Mouse (Mus musculus): ENCODE results near the gene Hbp1. TPM values are rescaled to one million over a fixed set of nuclear protein-coding genes. Genes with fewer than 3 reads are reported as not detected.
A peak's percentile ranks its signal among the peaks of the same experiment; 100 is the strongest.

Hbp1 gene
- total RNA-seq, 2 experiments from 2014 or later: 20.5 to 21.6 TPM

GRCm38 (mm10) chr12:31916691-31917090, 33.6 kb downstream of the Hbp1 start:
- intact Hi-C loops (cut with DNase I): no loop called here
- no peak for DNase-seq

- intact Hi-C loops (cut with DNase I): no loop called here
- DNase-seq: peak; percentile 37
These were observed 36.7 kb downstream of the Hbp1 start for GRCm38 (mm10) chr12:31913614-31914013.

- intact Hi-C loops (cut with DNase I): no loop called here
- no peak for DNase-seq
These were observed 37.3 kb downstream of the Hbp1 start for GRCm38 (mm10) chr12:31912966-31913551.

GRCm38 (mm10) chr12:31907436-31907835, 42.9 kb downstream of the Hbp1 start:
- DNase-seq: no peak
- intact Hi-C loops (cut with DNase I): no loop called here

- intact Hi-C loops (cut with DNase I): no loop called here
- DNase-seq: peak; percentile 81
These were observed 44.4 kb downstream of the Hbp1 start for GRCm38 (mm10) chr12:31905696-31906551.

- DNase-seq: no peak
- intact Hi-C loops (cut with DNase I): no loop called here
These were observed 49.9 kb downstream of the Hbp1 start for GRCm38 (mm10) chr12:31900391-31900914.

- intact Hi-C loops (cut with DNase I): no loop called here
- peak; percentile 61 for DNase-seq
These were observed 52.9 kb downstream of the Hbp1 start for GRCm38 (mm10) chr12:31897456-31897855.

GRCm38 (mm10) chr12:31896986-31897385, 53.3 kb downstream of the Hbp1 start:
- intact Hi-C loops (cut with DNase I): no loop called here
- DNase-seq: peak; percentile 71

GRCm38 (mm10) chr12:31896295-31896694, 54.0 kb downstream of the Hbp1 start:
- intact Hi-C loops (cut with DNase I): no loop called here
- no peak for DNase-seq

- intact Hi-C loops (cut with DNase I): no loop called here
- DNase-seq: peak; percentile 75
These were observed 54.4 kb downstream of the Hbp1 start for GRCm38 (mm10) chr12:31895888-31896287.

GRCm38 (mm10) chr12:31895095-31895734, 55.1 kb downstream of the Hbp1 start:
- DNase-seq: peak; percentile 34
- intact Hi-C loops (cut with DNase I): no loop called here

GRCm38 (mm10) chr12:31892771-31893170, 57.6 kb downstream of the Hbp1 start:
- intact Hi-C loops (cut with DNase I): no loop called here
- no peak for DNase-seq

- intact Hi-C loops (cut with DNase I): no loop called here
These were observed 58.3 kb downstream of the Hbp1 start for GRCm38 (mm10) chr12:31892079-31892478.

GRCm38 (mm10) chr12:31890685-31891084, 59.6 kb downstream of the Hbp1 start:
- no peak for DNase-seq
- intact Hi-C loops (cut with DNase I): no loop called here

More at GRCm38 (mm10) chr12:31892079-31892478, 58.3 kb downstream of the Hbp1 start:
- DNase-seq: no peak

- intact Hi-C loops (cut with DNase I): no loop called here
- DNase-seq: no peak
These were observed 64.3 kb downstream of the Hbp1 start for GRCm38 (mm10) chr12:31885844-31886606.

- DNase-seq: no peak
- intact Hi-C loops (cut with DNase I): no loop called here
These were observed 65.3 kb downstream of the Hbp1 start for GRCm38 (mm10) chr12:31885084-31885483.

- DNase-seq: no peak
- intact Hi-C loops (cut with DNase I): no loop called here
These were observed 66.0 kb downstream of the Hbp1 start for GRCm38 (mm10) chr12:31884365-31884764.

GRCm38 (mm10) chr12:31882736-31883135, 67.6 kb downstream of the Hbp1 start:
- intact Hi-C loops (cut with DNase I): no loop called here
- no peak for DNase-seq

- intact Hi-C loops (cut with DNase I): no loop called here
- DNase-seq: no peak
These were observed 73.6 kb downstream of the Hbp1 start for GRCm38 (mm10) chr12:31876775-31877174.

All from left cerebral cortex, postnatal 4 days (tissue).